Mouse (Mus musculus) C2C12 (cell line): ENCODE data around the gene Upk1b. TPM values are rescaled to one million over a fixed set of nuclear protein-coding genes. Genes with fewer than 3 reads are reported as not detected.

ENCODE experiments used
- H3K27me3 ChIP-seq: one replicate; pipeline ENCODE4 v1.6.1; 2011; ENCODE audit not compliant: control insufficient read depth, insufficient read depth, insufficient read length
- H3K36me3 ChIP-seq: one replicate; pipeline ENCODE4 v1.6.1; 2011; ENCODE audit not compliant: control insufficient read depth, insufficient read depth
- H3K4me3 ChIP-seq: one replicate; pipeline ENCODE4 v1.5.1; 2011; ENCODE audit warnings: mild to moderate bottlenecking, control low read depth; ENCODE audit not compliant: poor library complexity, insufficient read depth, severe bottlenecking
- H3K79me2 ChIP-seq: one replicate; pipeline ENCODE4 v1.6.1; 2011; ENCODE audit not compliant: control insufficient read depth, insufficient read depth
- H3K79me3 ChIP-seq: one replicate; pipeline ENCODE4 v1.6.1; 2011; ENCODE audit warnings: low read depth, control low read depth
- H3ac ChIP-seq: one replicate; pipeline ENCODE3; 2011; ENCODE audit warnings: low read depth; ENCODE audit not compliant: control insufficient read depth, insufficient read length
- CEBPB ChIP-seq: IDR thresholded peaks from one replicate; pipeline ENCODE4 v1.6.1; 2011; ENCODE audit warnings: low read depth, mild to moderate bottlenecking, control low read depth, moderate library complexity
- CTCF ChIP-seq: IDR thresholded peaks from one replicate; pipeline ENCODE4 v1.5.1; 2011; ENCODE audit not compliant: control insufficient read depth, insufficient read depth, insufficient read length
- FOSL1 ChIP-seq: IDR thresholded peaks from one replicate; pipeline ENCODE4 v1.8.0; 2011; ENCODE audit warnings: mild to moderate bottlenecking, low read length; ENCODE audit not compliant: poor library complexity, insufficient read depth, severe bottlenecking
- MAX ChIP-seq: IDR thresholded peaks from one replicate; pipeline ENCODE4 v1.6.1; 2011; ENCODE audit warnings: mild to moderate bottlenecking, control low read depth
- MYOD1 ChIP-seq: IDR thresholded peaks from one replicate; pipeline ENCODE4 v1.6.1; 2011; ENCODE audit warnings: low read depth; ENCODE audit not compliant: control insufficient read depth, insufficient read length
- MYOG ChIP-seq: IDR thresholded peaks from one replicate; pipeline ENCODE4 v1.6.1; 2011; ENCODE audit not compliant: control insufficient read depth, insufficient read length; ENCODE audit errors: extremely low read depth
- USF1 ChIP-seq: IDR thresholded peaks from one replicate; pipeline ENCODE4 v1.6.1; 2011; ENCODE audit warnings: low read depth, mild to moderate bottlenecking, control low read depth, moderate library complexity
- polyA plus RNA-seq: library from polyadenylated mRNA; unstranded; fragments of >200 nt; fragmentation: generic; extraction: Trizol; gene quantifications from one replicate; pipeline ENCODE4 v1.2.1, GENCODE M21; 2012; ENCODE audit warnings: missing spikeins

Upk1b gene
- polyA plus RNA-seq, 1 experiment: 0.04 TPM

DNA sequence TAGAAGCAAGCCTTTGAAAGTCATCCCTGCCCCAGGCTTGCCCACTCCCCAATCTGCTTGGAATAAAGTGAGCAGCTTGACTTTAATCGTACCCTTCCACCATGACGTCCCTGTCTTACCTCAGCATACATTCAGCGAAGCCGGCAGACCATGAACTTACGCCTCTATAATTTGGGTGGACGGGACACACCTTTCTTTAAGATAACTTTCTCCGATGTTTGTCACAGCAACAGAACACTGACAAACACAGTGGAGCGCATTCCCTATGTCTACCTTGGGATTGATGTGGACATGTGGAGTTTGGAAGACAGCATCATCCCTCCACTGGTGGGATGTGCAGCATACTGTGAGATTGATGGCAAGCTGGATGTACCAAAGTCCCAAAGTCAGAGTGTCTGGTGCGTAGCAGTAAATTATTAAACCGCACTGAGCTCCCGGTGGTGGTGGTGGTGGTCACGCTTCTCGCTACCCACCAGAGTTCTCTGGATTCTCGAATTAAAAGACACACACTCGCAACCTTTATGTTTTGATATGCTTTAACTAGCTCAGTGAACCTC, 71.5 kb downstream of the Upk1b start:
- H3K79me3 ChIP-seq: no peaks in the 10 kb centered on the region
- H3K36me3 ChIP-seq: no peaks in the 10 kb centered on the region
- H3ac ChIP-seq: no peak overlapping the region
- TF ChIP-seq MYOD1 (no peak), USF1 (no peak), CTCF (no peak), CEBPB (no peak), FOSL1 (no peak), MYOG (no peak)
- H3K27me3 ChIP-seq: no peaks in the 10 kb centered on the region
- no peak overlapping the region for H3K4me3 ChIP-seq
- no peaks in the 10 kb centered on the region for H3K79me2 ChIP-seq

DNA sequence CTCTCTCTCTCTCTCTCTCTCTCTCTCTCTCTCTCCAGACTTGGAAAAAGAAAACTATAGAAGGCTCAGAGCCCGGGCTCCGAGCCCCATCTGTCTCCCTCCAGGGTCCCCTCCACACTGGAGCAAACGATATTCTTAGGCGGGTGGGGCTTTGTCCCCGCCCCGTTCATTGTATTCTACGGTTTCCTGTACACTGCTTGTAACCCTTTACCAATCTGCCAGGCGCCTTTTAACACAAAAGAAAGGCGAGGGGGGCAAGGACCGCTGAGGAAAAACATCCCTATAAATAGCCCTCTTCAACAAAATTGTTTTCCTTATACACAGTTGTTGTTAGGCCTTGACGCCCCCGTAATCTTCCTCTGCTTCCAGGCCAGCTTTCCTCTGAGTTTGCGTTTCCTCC, 75.2 kb downstream of the Upk1b start:
- Histone ChIP-seq H3K36me3 (no peaks in the 10 kb centered on the region), H3K79me2 (no peaks in the 10 kb centered on the region), H3K79me3 (no peaks in the 10 kb centered on the region), H3K4me3 (no peak overlapping the region), H3ac (no peak overlapping the region), H3K27me3 (no peaks in the 10 kb centered on the region)
- no peak for TF ChIP-seq MYOG
- no peak for TF ChIP-seq CEBPB
- no peak for TF ChIP-seq MAX
- no peak for TF ChIP-seq USF1
- no peak for TF ChIP-seq CTCF
- TF ChIP-seq FOSL1: no peak
- no peak for TF ChIP-seq MYOD1

- Histone ChIP-seq H3K79me3 (no peaks in the 10 kb centered on the region), H3K36me3 (no peaks in the 10 kb centered on the region), H3K79me2 (no peaks in the 10 kb centered on the region), H3ac (no peak overlapping the region), H3K27me3 (no peaks in the 10 kb centered on the region), H3K4me3 (no peak overlapping the region)
- no peak for TF ChIP-seq MYOD1
- no peak for TF ChIP-seq CTCF
- TF ChIP-seq FOSL1: no peak
- no peak for TF ChIP-seq MAX
- TF ChIP-seq USF1: no peak
- TF ChIP-seq MYOG: no peak
- no peak for TF ChIP-seq CEBPB
Measured at GRCm38 (mm10) chr16:38724256-38724655, 75.9 kb downstream of the Upk1b start.

Other genes starting within 250 kb of the Upk1b start
- gene Tmem39a, start 241.6 kb downstream of the Upk1b start, polyA plus RNA-seq: 56.9 TPM
- 15.7 TPM for gene Arhgap31, start 87.1 kb downstream of the Upk1b start, polyA plus RNA-seq
- gene B4galt4, start 58.1 kb downstream of the Upk1b start, polyA plus RNA-seq: 4.3 TPM
- not detected for gene 4930435E12Rik, start 28.4 kb upstream of the Upk1b start, polyA plus RNA-seq
- gene Igsf11, start 92.3 kb upstream of the Upk1b start, polyA plus RNA-seq: 7.7 TPM